Mouse (Mus musculus): Measurements from ENCODE around the gene Igf1. TPM values are rescaled to one million over a fixed set of nuclear protein-coding genes. Genes with fewer than 3 reads are reported as not detected.

Gene Igf1
- total RNA-seq, 2 experiments from 2014 or later, result 7.3 to 8.5 TPM

DNA sequence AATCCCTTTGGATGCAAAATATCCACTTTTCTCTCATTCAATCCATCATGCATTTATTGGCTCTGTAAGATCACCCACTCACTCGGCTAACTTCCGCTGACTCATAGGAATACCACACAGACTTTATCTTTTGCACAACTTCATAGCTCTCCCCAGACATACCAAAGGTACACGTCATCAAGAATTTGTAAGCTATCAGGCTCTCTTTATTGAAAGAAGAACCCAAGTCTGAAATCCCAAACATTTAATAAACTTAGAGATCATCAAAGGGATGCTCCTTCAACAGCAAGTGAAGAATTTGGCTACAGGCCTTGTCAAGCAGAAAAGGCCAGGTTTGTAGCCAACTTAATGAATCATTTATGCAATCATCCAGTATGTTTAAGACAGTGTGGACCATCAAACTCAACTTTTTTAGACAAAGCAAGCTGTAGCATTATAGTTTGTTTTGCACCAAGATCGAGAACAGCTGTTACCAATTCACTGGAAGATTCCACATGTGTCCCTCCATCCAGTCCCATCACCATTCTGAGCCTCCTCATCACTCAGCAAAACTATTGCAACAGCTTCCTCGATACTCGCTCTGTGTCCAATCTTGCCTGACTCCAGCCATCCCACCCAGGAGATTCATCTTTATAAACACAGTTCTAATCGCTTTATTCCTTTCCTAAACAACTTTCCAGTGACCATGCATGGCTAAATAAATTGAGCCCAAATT is 22.2 kb downstream of the Igf1 start:
- TF ChIP-seq CTCF (IDR thresholded peaks at IDR 0.05), result no peak
- Histone ChIP-seq H3K4me3 (no peak overlapping the region), H3K27ac (no peak overlapping the region)
- intact Hi-C loops (cut with DNase I), result no loop called here
- DNase-seq (ENCODE audit: extremely low spot score in 1 of 2, low spot score in 2 of 2), result no peak

DNA sequence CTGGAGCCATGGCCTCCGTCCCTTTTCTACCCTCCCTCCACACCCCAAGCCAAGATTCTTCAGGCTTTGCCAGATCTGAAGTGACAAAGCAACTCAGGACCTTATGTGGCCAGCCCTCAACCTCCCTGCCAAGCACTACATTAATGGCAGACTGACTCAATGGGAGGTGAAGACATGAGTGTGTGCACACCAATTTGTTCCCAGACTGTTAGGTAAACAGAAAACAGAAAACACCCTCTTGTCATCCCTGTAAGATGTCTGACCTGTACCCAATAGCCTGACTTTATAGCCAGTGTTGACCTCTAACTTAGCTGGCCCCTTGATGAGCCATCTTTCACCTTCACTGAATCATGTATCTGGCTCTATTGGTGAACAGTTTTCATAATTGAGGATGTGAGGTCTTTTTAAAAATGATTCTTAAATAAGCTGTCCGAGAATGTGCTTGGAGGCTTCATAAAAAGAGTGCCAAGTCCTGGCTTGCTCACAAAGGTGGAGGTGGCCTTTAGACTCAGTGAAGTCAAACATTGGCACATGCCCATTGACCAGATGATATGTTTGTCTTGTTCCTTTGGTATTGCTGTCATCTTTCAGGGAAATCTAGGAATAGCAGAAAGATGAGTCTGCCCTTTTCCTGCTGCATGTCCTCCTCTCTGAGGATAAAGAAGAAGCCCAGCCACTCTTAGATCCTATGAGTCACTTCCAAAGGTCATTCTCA is 27.4 kb downstream of the Igf1 start:
- intact Hi-C loops (cut with DNase I), result no loop called here
- no peak for TF ChIP-seq CTCF (IDR thresholded peaks at IDR 0.05)
- no peak for DNase-seq (ENCODE audit: extremely low spot score in 1 of 2, low spot score in 2 of 2)
- Histone ChIP-seq H3K27ac (no peak overlapping the region), H3K4me3 (no peak overlapping the region)

DNA sequence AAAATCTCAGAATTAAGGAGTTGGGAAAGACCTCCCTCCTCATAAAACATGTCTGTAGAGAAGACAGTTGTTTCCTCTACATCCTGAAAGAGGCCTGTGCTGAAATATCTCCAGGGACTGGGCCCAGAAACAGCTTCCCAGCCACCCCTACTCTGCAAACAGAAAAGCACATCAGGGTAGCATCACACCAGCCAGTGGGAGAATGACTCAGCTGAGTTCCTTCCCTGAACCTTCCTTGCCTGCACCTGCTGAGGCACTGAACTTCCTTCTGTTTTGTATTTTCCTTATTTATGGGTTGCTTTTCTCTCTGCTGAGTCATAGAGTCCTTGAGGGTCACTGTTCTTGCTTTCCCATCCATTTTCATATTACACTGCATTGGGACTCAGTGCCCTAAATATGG is 31.8 kb downstream of the Igf1 start:
- no peak for DNase-seq (ENCODE audit: extremely low spot score in 1 of 2, low spot score in 2 of 2)
- intact Hi-C loops (cut with DNase I), result no loop called here
- H3K27ac ChIP-seq, result no peak overlapping the region
- no peak for TF ChIP-seq CTCF (IDR thresholded peaks at IDR 0.05)
- no peak overlapping the region for H3K4me3 ChIP-seq

DNA sequence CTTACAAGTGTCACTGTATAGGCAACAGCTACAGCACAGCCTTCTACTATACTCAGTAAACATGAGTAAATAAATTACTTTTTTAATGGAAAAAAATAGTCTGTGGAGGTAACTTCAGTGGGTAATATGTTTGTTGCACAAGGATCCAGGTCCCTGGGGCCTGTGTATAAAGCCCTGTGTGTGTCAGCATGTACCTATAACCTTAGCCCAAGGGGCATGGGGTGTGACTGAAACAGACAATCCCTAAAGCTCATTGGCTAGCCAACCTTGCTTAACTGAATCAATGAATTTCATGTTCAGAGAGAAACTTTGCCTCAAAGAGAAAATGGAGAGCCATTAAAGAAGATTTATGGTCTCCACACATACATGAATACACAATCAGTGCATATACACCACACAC is 34.2 kb downstream of the Igf1 start:
- DNase-seq (ENCODE audit: extremely low spot score in 1 of 2, low spot score in 2 of 2), result no peak
- intact Hi-C loops (cut with DNase I), result no loop called here
- no peak overlapping the region for H3K4me3 ChIP-seq
- TF ChIP-seq CTCF (IDR thresholded peaks at IDR 0.05), result no peak
- H3K27ac ChIP-seq, result no peak overlapping the region

DNA sequence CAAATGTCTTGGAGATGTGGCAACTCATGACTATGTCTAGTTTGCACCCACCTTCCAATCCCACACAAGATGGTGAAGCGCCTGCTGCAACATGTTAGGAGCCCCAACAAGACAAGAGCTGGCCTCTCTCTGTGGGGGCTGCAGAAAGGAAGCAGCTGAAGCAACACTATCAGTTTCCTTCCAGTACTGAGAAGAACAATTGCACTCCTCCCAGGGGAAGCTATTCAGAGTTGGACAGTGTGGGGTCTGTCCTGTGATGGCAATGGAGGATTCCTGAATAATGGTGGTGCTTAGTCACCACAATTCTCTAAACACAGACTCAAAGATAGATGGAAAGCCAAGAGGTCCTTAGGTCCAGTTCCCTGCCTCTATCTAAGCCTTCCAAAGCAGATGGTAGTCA is 35.2 kb downstream of the Igf1 start:
- TF ChIP-seq CTCF (IDR thresholded peaks at IDR 0.05), result no peak
- Histone ChIP-seq H3K27ac (no peak overlapping the region), H3K4me3 (no peak overlapping the region)
- intact Hi-C loops (cut with DNase I), result no loop called here
- no peak for DNase-seq (ENCODE audit: extremely low spot score in 1 of 2, low spot score in 2 of 2)

DNA sequence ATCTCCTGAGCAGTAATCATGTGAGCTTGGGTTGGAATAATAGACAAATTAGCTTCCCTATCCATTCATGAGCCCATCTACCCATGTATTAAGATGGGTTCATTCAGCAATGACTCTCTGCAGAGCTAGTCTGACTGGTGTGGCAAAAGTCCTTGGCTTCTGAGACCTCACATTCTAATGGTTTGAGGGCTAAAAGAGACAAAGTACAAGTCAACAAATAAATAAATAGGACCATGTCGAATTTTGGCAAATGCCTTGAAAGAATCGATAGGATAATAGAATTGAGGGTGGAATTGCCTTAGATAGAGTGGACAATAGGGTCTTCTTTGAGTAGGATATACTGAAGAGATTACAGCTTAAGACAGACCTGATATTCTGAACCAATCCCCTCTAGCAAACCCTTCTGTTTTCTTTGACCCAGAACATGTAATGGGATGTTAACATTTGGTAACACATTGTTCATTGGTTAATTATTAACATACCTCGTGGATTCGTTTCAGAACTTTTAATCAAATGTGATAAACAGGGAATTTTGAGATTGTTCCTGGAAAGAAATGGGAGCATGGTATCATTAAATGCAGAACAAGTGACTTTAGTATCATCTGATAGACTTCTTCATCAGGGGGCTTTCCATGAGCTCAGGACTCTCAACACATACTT is 36.5 kb downstream of the Igf1 start:
- intact Hi-C loops (cut with DNase I), result no loop called here
- H3K27ac ChIP-seq, result no peak overlapping the region
- no peak for TF ChIP-seq CTCF (IDR thresholded peaks at IDR 0.05)
- no peak overlapping the region for H3K4me3 ChIP-seq
- DNase-seq (ENCODE audit: extremely low spot score in 1 of 2, low spot score in 2 of 2), result no peak

DNA sequence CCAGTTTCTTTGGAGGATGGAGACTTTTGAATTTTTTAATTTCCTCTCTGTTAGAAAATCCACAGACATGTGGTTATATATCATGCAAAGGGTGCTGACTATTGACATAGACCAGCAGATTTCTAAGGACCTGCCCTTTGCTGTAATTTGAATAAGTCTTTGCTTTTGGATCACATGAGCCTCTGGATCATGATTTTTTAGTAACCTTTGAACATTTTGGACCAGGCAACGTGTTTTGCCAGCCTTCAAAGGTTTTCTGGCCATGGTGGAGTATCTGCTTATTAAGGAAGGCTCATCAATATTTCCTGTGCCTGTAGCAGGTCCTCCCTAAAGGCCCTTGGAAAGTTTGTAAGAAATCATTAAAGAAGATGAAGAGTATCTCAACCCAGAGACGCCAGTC is 37.3 kb downstream of the Igf1 start:
- DNase-seq (ENCODE audit: extremely low spot score in 1 of 2, low spot score in 2 of 2), result no peak
- Histone ChIP-seq H3K4me3 (no peak overlapping the region), H3K27ac (no peak overlapping the region)
- TF ChIP-seq CTCF (IDR thresholded peaks at IDR 0.05), result no peak
- intact Hi-C loops (cut with DNase I), result no loop called here

DNA sequence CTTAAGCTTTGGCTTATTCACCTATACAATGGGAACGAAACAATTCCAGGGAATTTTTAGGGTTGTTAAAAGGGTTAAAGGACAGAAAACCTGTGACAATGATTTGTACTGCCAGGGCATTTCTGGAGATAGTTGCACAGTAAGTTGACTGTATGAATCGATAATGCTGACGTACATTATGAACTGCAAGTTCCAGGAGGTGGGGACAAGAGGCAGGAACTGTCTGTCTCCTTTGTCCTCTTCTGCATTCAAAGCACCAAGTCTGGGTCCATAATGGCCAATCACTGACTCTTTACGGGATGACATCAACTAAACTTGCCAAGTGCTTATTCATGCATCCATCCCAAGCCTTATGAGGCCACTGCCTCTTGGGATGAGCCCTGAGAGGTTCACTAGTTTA is 39.3 kb downstream of the Igf1 start:
- intact Hi-C loops (cut with DNase I), result no loop called here
- DNase-seq (ENCODE audit: extremely low spot score in 1 of 2, low spot score in 2 of 2), result no peak
- H3K27ac ChIP-seq, result no peak overlapping the region
- TF ChIP-seq CTCF (IDR thresholded peaks at IDR 0.05), result no peak
- no peak overlapping the region for H3K4me3 ChIP-seq

DNA sequence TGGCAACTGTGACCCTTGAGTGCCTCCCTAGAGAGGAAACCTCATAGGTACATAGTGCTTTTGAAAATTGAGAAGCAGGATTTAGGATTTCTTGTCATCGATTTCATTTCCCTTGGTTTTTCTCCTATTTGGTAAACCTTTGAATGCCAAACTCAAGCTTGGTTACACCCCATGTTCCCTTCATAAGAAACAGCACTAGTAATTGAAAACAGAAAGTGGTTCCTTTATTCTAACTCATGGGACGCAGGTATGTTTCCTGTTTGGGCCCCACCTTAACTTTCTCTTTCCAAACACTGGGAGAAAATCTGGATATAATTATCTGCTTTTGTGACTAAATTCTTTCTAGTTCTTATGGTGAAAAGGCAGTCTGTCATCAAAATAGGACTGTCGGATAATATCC is 40.8 kb downstream of the Igf1 start:
- H3K27ac ChIP-seq, result no peak overlapping the region
- no peak for DNase-seq (ENCODE audit: extremely low spot score in 1 of 2, low spot score in 2 of 2)
- no peak for TF ChIP-seq CTCF (IDR thresholded peaks at IDR 0.05)
- intact Hi-C loops (cut with DNase I), result no loop called here
- H3K4me3 ChIP-seq, result no peak overlapping the region

DNA sequence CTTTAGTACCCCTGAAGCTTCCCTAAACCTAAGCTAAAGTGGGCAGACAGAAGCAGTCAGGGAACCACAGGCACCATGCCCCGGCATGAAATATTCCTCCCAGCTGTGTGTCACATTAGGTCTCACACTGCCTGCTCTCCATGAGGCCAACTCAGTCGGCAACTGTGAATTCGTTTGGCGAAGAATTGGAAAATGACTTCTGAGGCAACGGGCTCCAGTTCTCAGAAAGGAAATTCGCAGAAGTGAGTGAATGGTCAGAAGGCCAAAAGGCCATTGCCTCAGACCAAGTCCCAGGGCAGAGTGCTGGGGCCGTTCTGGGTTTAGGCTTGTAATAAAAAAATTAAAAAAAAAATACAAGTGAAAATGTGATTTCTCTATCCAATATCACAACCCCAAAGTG is 43.9 kb downstream of the Igf1 start:
- intact Hi-C loops (cut with DNase I), result no loop called here
- DNase-seq (ENCODE audit: extremely low spot score in 1 of 2, low spot score in 2 of 2), result no peak
- TF ChIP-seq CTCF (IDR thresholded peaks at IDR 0.05), result no peak
- Histone ChIP-seq H3K4me3 (no peak overlapping the region), H3K27ac (no peak overlapping the region)

DNA sequence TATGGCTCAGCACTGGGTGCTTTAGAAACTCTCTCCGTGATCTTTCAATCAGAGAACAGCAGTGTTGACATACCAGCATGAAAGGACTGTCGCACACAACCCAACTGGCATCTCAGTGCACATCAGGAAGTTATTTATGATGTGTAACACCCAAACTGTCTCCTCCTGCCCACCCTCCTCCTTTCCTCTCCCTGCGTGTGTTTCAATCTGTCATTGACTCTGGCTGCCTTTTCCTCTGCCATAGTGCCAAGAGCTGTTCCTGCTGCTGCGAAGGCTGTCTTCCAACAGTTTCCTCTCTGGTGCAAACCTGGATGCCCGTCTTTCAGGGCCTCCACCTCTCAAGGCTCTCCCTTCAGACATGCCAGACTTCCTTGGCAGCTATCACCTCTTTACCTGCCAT is 46.3 kb downstream of the Igf1 start:
- H3K4me3 ChIP-seq, result no peak overlapping the region
- no peak overlapping the region for H3K27ac ChIP-seq
- TF ChIP-seq CTCF (IDR thresholded peaks at IDR 0.05), result no peak
- DNase-seq (ENCODE audit: extremely low spot score in 1 of 2, low spot score in 2 of 2), result no peak
- intact Hi-C loops (cut with DNase I), result no loop called here

DNA sequence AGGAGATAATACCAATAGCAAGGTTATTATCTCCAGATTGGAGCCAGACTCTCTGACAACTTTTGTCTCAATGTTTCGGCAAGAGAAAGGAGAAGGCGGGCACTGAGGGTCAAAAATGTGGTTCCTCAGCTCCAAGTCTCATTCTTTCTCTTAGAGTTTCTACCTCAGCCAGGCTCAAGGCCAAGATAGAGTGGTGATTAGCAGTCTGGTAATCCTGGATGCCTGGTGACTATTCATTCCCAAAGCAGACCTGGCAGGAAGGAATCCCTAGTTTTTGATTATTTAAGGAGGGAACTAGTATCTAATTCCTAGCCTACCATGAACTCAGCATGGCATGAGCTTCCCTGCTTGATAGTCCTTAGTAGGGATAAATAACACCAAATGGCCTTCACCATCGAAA is 47.0 kb downstream of the Igf1 start:
- intact Hi-C loops (cut with DNase I), result no loop called here

More for the DNA sequence above, 47.0 kb downstream of the Igf1 start:
- no peak overlapping the region for H3K27ac ChIP-seq
- no peak for TF ChIP-seq CTCF (IDR thresholded peaks at IDR 0.05)
- no peak for DNase-seq (ENCODE audit: extremely low spot score in 1 of 2, low spot score in 2 of 2)
- no peak overlapping the region for H3K4me3 ChIP-seq
